Mouse (Mus musculus) stomach, embryonic 15.5 days (tissue): ENCODE results near the gene Lsm7. TPM values are rescaled to one million over a fixed set of nuclear protein-coding genes. Genes with fewer than 3 reads are reported as not detected.
"Not testable (repeated sequence)": the region's sequence is repeated elsewhere in the genome, so short reads cannot be mapped to it uniquely, and the experiment has no call there.

ENCODE experiments used
- ATAC-seq: fragments of 200-750 bp; cut with Nextera tagmentation; 2 replicates; pipeline ENCODE4 v1.8.0; 2017; ENCODE audit warnings: low read depth, moderate number of reproducible peaks, moderate TSS enrichment; ENCODE audit not compliant: insufficient read depth, low FRiP score
- H3K27ac ChIP-seq: fragments of 300-500 bp; sonication (generic); 2 replicates; pipeline ENCODE4 v1.5.1; 2015; ENCODE audit warnings: mild to moderate bottlenecking, inconsistent platforms
- H3K27me3 ChIP-seq: fragments of 300-500 bp; sonication (generic); replicated peaks from 2 replicates; pipeline ENCODE4 v1.6.1; 2015; ENCODE audit warnings: inconsistent platforms
- H3K36me3 ChIP-seq: fragments of 300-500 bp; sonication (generic); 2 replicates; pipeline ENCODE4 v1.6.1; 2015; ENCODE audit warnings: inconsistent platforms
- H3K4me1 ChIP-seq: fragments of 300-500 bp; sonication (generic); 2 replicates; pipeline ENCODE4 v1.6.1; 2015; ENCODE audit warnings: inconsistent platforms
- H3K4me2 ChIP-seq: fragments of 300-500 bp; sonication (generic); 2 replicates; pipeline ENCODE4 v1.6.1; 2015; ENCODE audit warnings: mild to moderate bottlenecking, inconsistent platforms
- H3K4me3 ChIP-seq: fragments of 300-500 bp; sonication (generic); replicated peaks from 2 replicates; pipeline ENCODE4 v1.5.1; 2015; ENCODE audit warnings: inconsistent platforms
- H3K9ac ChIP-seq: fragments of 300-500 bp; sonication (generic); 2 replicates; pipeline ENCODE4 v1.6.1; 2015; ENCODE audit warnings: inconsistent platforms
- H3K9me3 ChIP-seq: fragments of 300-500 bp; sonication (generic); 2 replicates; pipeline ENCODE4 v1.6.1; 2016; ENCODE audit warnings: inconsistent platforms
- WGBS: fragments of 180-500 bp; shearing (Covaris S2); methylation state at CpG from one replicate; pipeline ENCODE4 v1.1.7; 2015; 5-methylcytosine and 5-hydroxymethylcytosine counted together
- polyA plus RNA-seq: library from polyadenylated mRNA; unstranded; fragments of >200 nt; fragmentation: Nextera tagmentation; extraction: Ambion mirVana; gene quantifications from 2 replicates; pipeline ENCODE4 v1.2.1, GENCODE M21; 2015

Lsm7 gene
- polyA plus RNA-seq, 1 experiment from 2014 or later: 261 TPM

- H3K27ac ChIP-seq: no peak overlapping the region
Observed at GRCm38 (mm10) chr10:80829359-80830278, 25.4 kb downstream of the Lsm7 start.

DNA sequence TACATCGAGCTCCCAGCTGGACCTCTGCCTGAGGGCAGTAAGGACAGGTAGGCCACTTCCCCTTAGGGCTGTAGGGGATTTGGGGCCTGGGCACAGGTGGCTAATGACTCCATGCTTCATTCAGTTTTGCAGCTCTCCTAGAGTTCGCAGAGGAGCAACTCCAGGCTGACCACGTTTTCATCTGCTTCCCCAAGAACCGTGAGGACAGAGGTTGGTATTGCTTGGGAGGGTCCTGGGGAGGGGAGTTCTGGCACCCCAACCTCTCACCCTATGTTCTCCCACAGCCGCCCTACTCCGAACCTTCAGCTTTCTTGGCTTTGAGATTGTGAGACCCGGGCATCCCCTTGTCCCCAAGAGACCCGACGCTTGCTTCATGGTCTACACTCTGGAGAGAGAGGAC, 26.4 kb downstream of the Lsm7 start:
- Histone ChIP-seq H3K4me1 (peaks cover 37% of the 10 kb centered on the region), H3K36me3 (peaks cover 15% of the 10 kb centered on the region), H3K4me2 (peak overlapping the region; percentile 94)
- not testable (repeated sequence) for H3K9me3 ChIP-seq, H3K27ac ChIP-seq, H3K27me3 ChIP-seq, ATAC-seq, H3K4me3 ChIP-seq, H3K9ac ChIP-seq
- WGBS: 82% methylated on average over 9 of the region's 9 CpGs

More at GRCm38 (mm10) chr10:80829359-80830278, 25.4 kb downstream of the Lsm7 start:
- H3K9me3 ChIP-seq: no peaks in the 10 kb centered on the region
- WGBS: 48% methylated on average over 1 of the region's 1 CpGs
- no peak overlapping the region for H3K4me2 ChIP-seq
- H3K9ac ChIP-seq: no peak overlapping the region
- H3K36me3 ChIP-seq: peaks cover 15% of the 10 kb centered on the region
- H3K27me3 ChIP-seq: peaks cover 13% of the 10 kb centered on the region
- no peak for ATAC-seq
- H3K4me1 ChIP-seq: peaks cover 39% of the 10 kb centered on the region
- H3K4me3 ChIP-seq: no peak overlapping the region

GRCm38 (mm10) chr10:80827870-80828420, 27.1 kb downstream of the Lsm7 start:
- Histone ChIP-seq H3K4me3 (peak overlapping the region; percentile 74), H3K36me3 (peaks cover 15% of the 10 kb centered on the region), H3K27ac (no peak overlapping the region), H3K4me2 (peak overlapping the region; percentile 94), H3K9me3 (no peaks in the 10 kb centered on the region), H3K27me3 (no peaks in the 10 kb centered on the region), H3K9ac (peak overlapping the region; percentile 96; the same call in 1 of the 2 replicates), H3K4me1 (peaks cover 37% of the 10 kb centered on the region)
- no peak for ATAC-seq
- WGBS: 74% methylated on average over 10 of the region's 10 CpGs

GRCm38 (mm10) chr10:80827063-80827869, 27.7 kb downstream of the Lsm7 start:
- no peak for ATAC-seq
- Histone ChIP-seq H3K4me3 (peak overlapping the region; percentile 74), H3K9ac (peak overlapping the region; percentile 96), H3K4me1 (peaks cover 34% of the 10 kb centered on the region), H3K27ac (peak overlapping the region; percentile 93; the same call in 1 of the 2 replicates), H3K27me3 (no peaks in the 10 kb centered on the region), H3K9me3 (no peaks in the 10 kb centered on the region), H3K36me3 (peaks cover 15% of the 10 kb centered on the region), H3K4me2 (peak overlapping the region; percentile 94)
- WGBS: 5% methylated on average over 29 of the region's 29 CpGs

- Histone ChIP-seq H3K36me3 (peaks cover 15% of the 10 kb centered on the region), H3K4me3 (peak within 1 kb of the TSS; percentile 74), H3K27ac (peak within 1 kb of the TSS; percentile 93), H3K4me2 (peak within 1 kb of the TSS; percentile 94), H3K27me3 (no peaks in the 10 kb centered on the region), H3K9me3 (no peaks in the 10 kb centered on the region), H3K9ac (peak within 1 kb of the TSS; percentile 96), H3K4me1 (peaks cover 34% of the 10 kb centered on the region)
- peak; percentile 97 for ATAC-seq
- WGBS: under 1% methylated on average over 81 of the region's 82 CpGs
Observed at GRCm38 (mm10) chr10:80826151-80827062, 28.6 kb downstream of the Lsm7 start, which contains the start of gene Oaz1. TSS of gene Oaz1 (plus strand) at chr10:80826656.

GRCm38 (mm10) chr10:80824827-80825226, 30.2 kb downstream of the Lsm7 start:
- no peaks in the 10 kb centered on the region for H3K9me3 ChIP-seq
- ATAC-seq: no peak
- peaks cover 19% of the 10 kb centered on the region for H3K4me1 ChIP-seq
- no peak overlapping the region for H3K27ac ChIP-seq
- WGBS: 73% methylated on average over 2 of the region's 2 CpGs
- H3K36me3 ChIP-seq: peaks cover 8% of the 10 kb centered on the region
- no peaks in the 10 kb centered on the region for H3K27me3 ChIP-seq
- H3K4me3 ChIP-seq: no peak overlapping the region
- no peak overlapping the region for H3K9ac ChIP-seq
- no peak overlapping the region for H3K4me2 ChIP-seq

- no peak overlapping the region; the same call in 1 of the 2 replicates for H3K27ac ChIP-seq
- H3K9ac ChIP-seq: no peak overlapping the region
- H3K9me3 ChIP-seq: no peaks in the 10 kb centered on the region
- peaks cover 12% of the 10 kb centered on the region for H3K4me1 ChIP-seq
- WGBS: 53% methylated on average over 8 of the region's 8 CpGs
- no peak overlapping the region for H3K4me2 ChIP-seq
- ATAC-seq: no peak
- no peaks in the 10 kb centered on the region for H3K27me3 ChIP-seq
- H3K4me3 ChIP-seq: no peak overlapping the region
- no peaks in the 10 kb centered on the region for H3K36me3 ChIP-seq
Observed at GRCm38 (mm10) chr10:80823847-80824643, 31.0 kb downstream of the Lsm7 start.

DNA sequence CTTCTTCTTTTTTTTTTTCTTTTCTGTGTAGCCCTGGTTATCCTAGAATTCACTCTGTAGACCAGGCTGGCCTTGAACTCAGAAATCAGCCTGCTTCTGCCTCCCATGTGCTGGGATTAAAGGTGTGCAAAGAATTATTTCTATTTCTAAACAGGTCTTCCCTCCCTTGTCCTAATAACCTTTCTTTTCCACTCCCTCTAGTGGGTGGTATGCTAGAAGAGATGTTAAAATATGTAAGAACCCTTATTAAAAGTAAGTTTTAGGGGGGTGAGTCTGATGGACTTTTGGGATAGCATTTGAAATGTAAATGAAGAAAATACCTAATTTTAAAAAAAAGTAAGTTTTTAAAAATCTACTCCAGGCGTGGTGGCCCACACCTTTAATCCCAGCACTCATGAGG, 31.7 kb downstream of the Lsm7 start:
- H3K9ac ChIP-seq: no peak overlapping the region
- 84% methylated on average over 1 of the region's 1 CpGs for WGBS
- H3K4me1 ChIP-seq: peaks cover 9% of the 10 kb centered on the region
- no peaks in the 10 kb centered on the region for H3K36me3 ChIP-seq
- H3K27ac ChIP-seq: no peak overlapping the region
- H3K4me3 ChIP-seq: no peak overlapping the region
- no peak overlapping the region for H3K4me2 ChIP-seq
- H3K27me3 ChIP-seq: no peaks in the 10 kb centered on the region
- no peaks in the 10 kb centered on the region for H3K9me3 ChIP-seq
- ATAC-seq: no peak

DNA sequence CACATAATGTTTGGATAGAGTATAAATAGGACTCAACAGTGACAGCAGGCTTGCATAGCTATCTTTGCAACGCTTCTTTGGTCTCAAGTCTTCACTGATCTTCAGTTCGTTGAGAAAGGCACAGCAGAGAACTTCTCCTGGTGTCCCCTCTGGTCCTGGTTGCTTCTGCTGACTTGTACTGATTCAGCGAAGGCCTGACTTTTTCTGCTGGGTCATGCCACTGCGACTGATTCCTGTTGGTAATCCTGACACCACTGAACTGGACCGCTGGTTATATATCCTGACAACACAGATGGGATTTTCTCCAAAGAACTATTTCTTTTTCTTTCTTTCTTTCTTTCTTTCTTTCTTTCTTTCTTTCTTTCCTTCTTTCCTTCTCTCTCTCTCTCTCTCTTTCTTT, 32.5 kb downstream of the Lsm7 start:
- no peak overlapping the region for H3K4me3 ChIP-seq
- WGBS: 87% methylated on average over 5 of the region's 5 CpGs
- H3K27ac ChIP-seq: no peak overlapping the region
- H3K4me1 ChIP-seq: peaks cover under 1% of the 10 kb centered on the region
- ATAC-seq: no peak
- no peak overlapping the region for H3K4me2 ChIP-seq
- H3K27me3 ChIP-seq: no peaks in the 10 kb centered on the region
- no peak overlapping the region for H3K9ac ChIP-seq
- H3K9me3 ChIP-seq: no peaks in the 10 kb centered on the region
- H3K36me3 ChIP-seq: no peaks in the 10 kb centered on the region

DNA sequence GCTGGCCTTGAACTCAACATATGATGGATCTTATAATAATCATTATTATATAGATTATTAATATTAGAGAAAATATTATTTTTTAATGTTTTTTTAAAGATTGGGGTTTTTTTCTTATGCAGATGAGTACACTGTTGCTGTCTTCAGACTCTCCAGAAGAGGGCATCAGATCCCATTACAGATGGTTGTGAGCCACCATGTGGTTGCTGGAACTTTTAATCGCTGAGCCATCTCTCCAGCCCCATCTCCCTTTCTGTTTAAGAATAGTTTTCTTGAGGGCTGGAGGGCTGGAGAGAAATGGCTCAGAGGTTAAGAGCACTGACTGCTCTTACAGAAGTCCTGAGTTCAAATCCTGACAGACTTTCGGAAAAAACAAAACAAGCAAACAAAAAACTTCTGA, 33.0 kb downstream of the Lsm7 start:
- H3K4me1 ChIP-seq: no peaks in the 10 kb centered on the region
- no peaks in the 10 kb centered on the region for H3K36me3 ChIP-seq
- no peak for ATAC-seq
- no peak overlapping the region for H3K4me2 ChIP-seq
- WGBS: 44% methylated on average over 2 of the region's 2 CpGs
- no peaks in the 10 kb centered on the region for H3K9me3 ChIP-seq
- H3K27ac ChIP-seq: no peak overlapping the region
- no peaks in the 10 kb centered on the region for H3K27me3 ChIP-seq
- no peak overlapping the region for H3K9ac ChIP-seq
- no peak overlapping the region for H3K4me3 ChIP-seq
